Mouse (Mus musculus) embryonic facial prominence, embryonic 10.5 days (tissue): ENCODE results near the gene Ccdc82. TPM values are rescaled to one million over a fixed set of nuclear protein-coding genes. Genes with fewer than 3 reads are reported as not detected.
A peak's percentile ranks its signal among the peaks of the same experiment; 100 is the strongest.

Experiments
- DNase-seq: peaks from one replicate; pipeline ENCODE4 v3.0.0-alpha.2; 2017; ENCODE audit warnings: low spot score
- H3K27ac ChIP-seq: fragments of 300-500 bp; sonication (generic); replicated peaks from 2 replicates; pipeline ENCODE4 v1.5.1; 2016; ENCODE audit warnings: mild to moderate bottlenecking
- H3K27me3 ChIP-seq: fragments of 300-500 bp; sonication (generic); replicated peaks from 2 replicates; pipeline ENCODE4 v1.6.1; 2016; ENCODE audit warnings: low read depth, mild to moderate bottlenecking; ENCODE audit not compliant: poor library complexity, severe bottlenecking
- H3K36me3 ChIP-seq: fragments of 300-500 bp; sonication (generic); replicated peaks from 2 replicates; pipeline ENCODE4 v1.6.1; 2016; ENCODE audit warnings: mild to moderate bottlenecking, moderate library complexity
- H3K4me1 ChIP-seq: fragments of 300-500 bp; sonication (generic); 2 replicates; pipeline ENCODE4 v1.6.1; 2016
- H3K4me3 ChIP-seq: fragments of 300-500 bp; sonication (generic); 2 replicates; pipeline ENCODE4 v1.5.1; 2016; ENCODE audit warnings: mild to moderate bottlenecking, moderate library complexity
- H3K9me3 ChIP-seq: fragments of 300-500 bp; sonication (generic); 2 replicates; pipeline ENCODE4 v1.6.1; 2016; ENCODE audit warnings: mild to moderate bottlenecking
- WGBS: fragments of 180-500 bp; shearing (Covaris S2); methylation state at CpG from one replicate; pipeline ENCODE4 v1.1.7; 2016; 5-methylcytosine and 5-hydroxymethylcytosine counted together
- polyA plus RNA-seq: library from polyadenylated mRNA; unstranded; fragments of >200 nt; fragmentation: Nextera tagmentation; extraction: Ambion mirVana; gene quantifications from 2 replicates; pipeline ENCODE4 v1.2.1, GENCODE M21; 2016

Gene Ccdc82
- 5.9 and 6.3 TPM in 2 replicates for polyA plus RNA-seq

- 0 out of 2 replicates have a peak, but pooled peaks cover 4% of the 10 kb centered on the region for H3K36me3 ChIP-seq
- 3% methylated on average over 34 of the region's 39 CpGs for WGBS
Measured at GRCm38 (mm10) chr9:13246815-13247638, at the start of gene Ccdc82. Gene Ccdc82, plus strand, starts transcription at chr9:13246955.

GRCm38 (mm10) chr9:13200079-13200478 is 46.7 kb upstream of the Ccdc82 start:
- Histone ChIP-seq H3K4me1 (no peaks in the 10 kb centered on the region), H3K27ac (no peak overlapping the region), H3K9me3 (no peaks in the 10 kb centered on the region), H3K27me3 (no peaks in the 10 kb centered on the region), H3K36me3 (no peaks in the 10 kb centered on the region), H3K4me3 (no peak overlapping the region)
- no peak for DNase-seq
- 86% methylated on average over 3 of the region's 3 CpGs for WGBS

More at GRCm38 (mm10) chr9:13246815-13247638, at the start of gene Ccdc82:
- peak within 1 kb of the TSS; percentile 88 for H3K27ac ChIP-seq
- peaks cover 22% of the 10 kb centered on the region for H3K4me1 ChIP-seq
- peak within 1 kb of the TSS; percentile 68 for H3K4me3 ChIP-seq
- no peaks in the 10 kb centered on the region for H3K27me3 ChIP-seq
- H3K9me3 ChIP-seq: no peaks in the 10 kb centered on the region
- DNase-seq: peak; percentile 98

- Histone ChIP-seq H3K4me3 (no peak overlapping the region), H3K36me3 (no peaks in the 10 kb centered on the region), H3K4me1 (no peaks in the 10 kb centered on the region), H3K27ac (no peak overlapping the region), H3K27me3 (no peaks in the 10 kb centered on the region), H3K9me3 (no peaks in the 10 kb centered on the region)
- WGBS: 88% methylated on average over 1 of the region's 1 CpGs
- DNase-seq: no peak
Measured at GRCm38 (mm10) chr9:13203109-13203508, 43.6 kb upstream of the Ccdc82 start.

GRCm38 (mm10) chr9:13203681-13204080 is 43.1 kb upstream of the Ccdc82 start:
- Histone ChIP-seq H3K27me3 (no peaks in the 10 kb centered on the region), H3K4me3 (no peak overlapping the region), H3K27ac (no peak overlapping the region), H3K4me1 (no peaks in the 10 kb centered on the region), H3K36me3 (no peaks in the 10 kb centered on the region), H3K9me3 (no peaks in the 10 kb centered on the region)
- DNase-seq: no peak
- WGBS: 93% methylated on average over 5 of the region's 5 CpGs

GRCm38 (mm10) chr9:13206369-13206768 is 40.4 kb upstream of the Ccdc82 start:
- no peaks in the 10 kb centered on the region for H3K4me1 ChIP-seq
- H3K4me3 ChIP-seq: no peak overlapping the region
- no peaks in the 10 kb centered on the region for H3K27me3 ChIP-seq
- H3K9me3 ChIP-seq: no peaks in the 10 kb centered on the region
- H3K27ac ChIP-seq: no peak overlapping the region
- WGBS: 60% methylated on average over 2 of the region's 2 CpGs
- DNase-seq: no peak
- no peaks in the 10 kb centered on the region for H3K36me3 ChIP-seq

- Histone ChIP-seq H3K4me1 (peaks cover 10% of the 10 kb centered on the region), H3K36me3 (no peaks in the 10 kb centered on the region), H3K27ac (no peak overlapping the region), H3K4me3 (no peak overlapping the region), H3K27me3 (no peaks in the 10 kb centered on the region), H3K9me3 (0 out of 2 replicates have a peak, but pooled peaks cover 4% of the 10 kb centered on the region)
- WGBS: 87% methylated on average over 1 of the region's 1 CpGs
- DNase-seq: no peak
Measured at GRCm38 (mm10) chr9:13225872-13226271, 20.9 kb upstream of the Ccdc82 start.

- H3K4me1 ChIP-seq: peaks cover 17% of the 10 kb centered on the region
- no peaks in the 10 kb centered on the region for H3K27me3 ChIP-seq
- peak; percentile 36 for DNase-seq
- WGBS: 8% methylated on average over 4 of the region's 4 CpGs
- H3K27ac ChIP-seq: no peak overlapping the region
- no peaks in the 10 kb centered on the region for H3K36me3 ChIP-seq
- no peak overlapping the region for H3K4me3 ChIP-seq
- 0 out of 2 replicates have a peak, but pooled peaks cover 4% of the 10 kb centered on the region for H3K9me3 ChIP-seq
Measured at GRCm38 (mm10) chr9:13230553-13230952, 16.2 kb upstream of the Ccdc82 start.

GRCm38 (mm10) chr9:13231545-13232216 is 15.1 kb upstream of the Ccdc82 start:
- no peak overlapping the region for H3K4me3 ChIP-seq
- no peaks in the 10 kb centered on the region for H3K36me3 ChIP-seq
- peak; percentile 29 for DNase-seq
- 20% methylated on average over 5 of the region's 5 CpGs for WGBS
- peaks cover 17% of the 10 kb centered on the region for H3K4me1 ChIP-seq
- 0 out of 2 replicates have a peak, but pooled peaks cover 4% of the 10 kb centered on the region for H3K9me3 ChIP-seq
- H3K27me3 ChIP-seq: no peaks in the 10 kb centered on the region
- H3K27ac ChIP-seq: no peak overlapping the region

GRCm38 (mm10) chr9:13242321-13242720 is 4.4 kb upstream of the Ccdc82 start:
- no peak for DNase-seq
- H3K4me3 ChIP-seq: no peak overlapping the region
- no peaks in the 10 kb centered on the region for H3K9me3 ChIP-seq
- no peaks in the 10 kb centered on the region for H3K27me3 ChIP-seq
- H3K27ac ChIP-seq: no peak overlapping the region
- 0 out of 2 replicates have a peak, but pooled peaks cover 4% of the 10 kb centered on the region for H3K36me3 ChIP-seq
- H3K4me1 ChIP-seq: peaks cover 18% of the 10 kb centered on the region

- H3K27me3 ChIP-seq: no peaks in the 10 kb centered on the region
- 5% methylated on average over 10 of the region's 10 CpGs for WGBS
- H3K36me3 ChIP-seq: 0 out of 2 replicates have a peak, but pooled peaks cover 4% of the 10 kb centered on the region
- peak within 1 kb of the TSS; percentile 68 for H3K4me3 ChIP-seq
- no peaks in the 10 kb centered on the region for H3K9me3 ChIP-seq
- H3K27ac ChIP-seq: peak within 1 kb of the TSS; percentile 82
- H3K4me1 ChIP-seq: peaks cover 22% of the 10 kb centered on the region
- DNase-seq: peak; percentile 19
Measured at GRCm38 (mm10) chr9:13245481-13245880, 1.3 kb upstream of the Ccdc82 start, which contains the start of gene Jrkl. Gene Jrkl, minus strand, starts transcription at chr9:13245829.

GRCm38 (mm10) chr9:13248104-13248503 is 1.3 kb downstream of the Ccdc82 start:
- WGBS: 94% methylated on average over 4 of the region's 4 CpGs
- Histone ChIP-seq H3K4me1 (peaks cover 22% of the 10 kb centered on the region), H3K9me3 (no peaks in the 10 kb centered on the region), H3K36me3 (0 out of 2 replicates have a peak, but pooled peaks cover 4% of the 10 kb centered on the region), H3K27ac (no peak overlapping the region), H3K4me3 (no peak overlapping the region), H3K27me3 (no peaks in the 10 kb centered on the region)
- no peak for DNase-seq

GRCm38 (mm10) chr9:13251251-13251650 is 4.5 kb downstream of the Ccdc82 start:
- H3K36me3 ChIP-seq: no peaks in the 10 kb centered on the region
- DNase-seq: no peak
- no peaks in the 10 kb centered on the region for H3K9me3 ChIP-seq
- no peak overlapping the region for H3K27ac ChIP-seq
- no peak overlapping the region for H3K4me3 ChIP-seq
- H3K4me1 ChIP-seq: peaks cover 9% of the 10 kb centered on the region
- H3K27me3 ChIP-seq: no peaks in the 10 kb centered on the region
- 85% methylated on average over 2 of the region's 2 CpGs for WGBS
